Mouse (Mus musculus) C2C12 (cell line): Measurements from ENCODE around the gene Krit1.

Experiments used
- CEBPB ChIP-seq: IDR thresholded peaks from one replicate; pipeline ENCODE4 v1.6.1; 2011; ENCODE audit warnings: low read depth, mild to moderate bottlenecking, control low read depth, moderate library complexity
- CTCF ChIP-seq: IDR thresholded peaks from one replicate; pipeline ENCODE4 v1.5.1; 2011; ENCODE audit not compliant: control insufficient read depth, insufficient read depth, insufficient read length
- MYOD1 ChIP-seq: IDR thresholded peaks from one replicate; pipeline ENCODE4 v1.6.1; 2011; ENCODE audit warnings: low read depth; ENCODE audit not compliant: control insufficient read depth, insufficient read length

DNA sequence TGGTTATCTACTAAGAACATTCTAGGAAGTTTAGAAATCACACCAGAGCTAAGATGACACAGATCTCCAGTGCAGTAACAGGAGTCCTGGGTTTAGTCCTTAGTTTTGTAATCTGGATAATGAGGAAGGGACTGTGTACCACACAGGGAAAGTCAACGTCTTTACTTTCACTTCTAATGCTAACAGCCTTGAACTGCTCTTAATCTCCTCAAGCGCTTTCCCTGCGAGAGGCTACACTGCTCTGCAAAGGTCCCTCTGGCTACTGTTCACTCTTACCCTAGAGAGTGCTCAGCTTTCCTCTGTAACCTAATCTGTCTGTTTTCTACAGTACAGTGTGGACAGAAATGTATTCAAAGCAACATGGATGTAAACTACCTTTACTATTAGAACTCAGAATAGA is 31.0 kb upstream of the Krit1 start:
- TF ChIP-seq CEBPB, result no peak
- TF ChIP-seq CTCF, result no peak
- TF ChIP-seq MYOD1, result no peak
